Mouse (Mus musculus): ENCODE measurements around the gene Eif5. TPM values are rescaled to one million over a fixed set of nuclear protein-coding genes. Genes with fewer than 3 reads are reported as not detected.
"Not testable (repeated sequence)": the region's sequence is repeated elsewhere in the genome, so short reads cannot be mapped to it uniquely, and the experiment has no call there.

Eif5 gene
- polyA plus RNA-seq, 1 experiment: 283 TPM

DNA sequence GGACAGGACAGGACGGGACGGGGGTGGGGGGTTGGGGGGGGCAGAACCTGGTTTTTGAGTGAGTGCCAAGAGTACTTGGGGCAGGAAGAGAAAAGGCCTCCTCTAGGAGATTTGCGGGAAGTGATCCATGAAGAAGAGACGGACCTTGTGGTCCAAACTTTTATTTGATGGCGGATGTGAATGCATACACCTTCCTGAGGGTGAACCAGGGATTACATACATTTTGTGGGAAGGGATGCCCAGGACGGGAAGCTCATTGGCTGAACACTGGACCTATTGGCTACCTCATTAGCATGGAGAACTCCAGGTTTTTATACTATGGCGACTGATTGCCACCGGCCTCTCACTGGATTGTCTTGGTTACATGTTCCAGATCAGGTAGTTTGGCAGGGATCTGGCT lies 14.5 kb downstream of the Eif5 start:
- no peak for TF ChIP-seq CTCF (IDR thresholded peaks at IDR 0.05; ENCODE audit: control insufficient read depth, insufficient read depth, insufficient replicate concordance, low read depth, low read length)
- Histone ChIP-seq H3K36me3 (ENCODE audit: control insufficient read depth, insufficient read depth, low read length) (no peaks in the 10 kb centered on the region), H3K27ac (ENCODE audit: control insufficient read depth, insufficient read depth, low read depth, low read length) (no peak overlapping the region), H3K27me3 (ENCODE audit: control insufficient read depth, insufficient read depth, low read length) (no peaks in the 10 kb centered on the region), H3K4me1 (ENCODE audit: control insufficient read depth, insufficient read depth, low read length) (no peaks in the 10 kb centered on the region), H3K4me3 (ENCODE audit: control insufficient read depth, low read depth, low read length) (no peak overlapping the region)

DNA sequence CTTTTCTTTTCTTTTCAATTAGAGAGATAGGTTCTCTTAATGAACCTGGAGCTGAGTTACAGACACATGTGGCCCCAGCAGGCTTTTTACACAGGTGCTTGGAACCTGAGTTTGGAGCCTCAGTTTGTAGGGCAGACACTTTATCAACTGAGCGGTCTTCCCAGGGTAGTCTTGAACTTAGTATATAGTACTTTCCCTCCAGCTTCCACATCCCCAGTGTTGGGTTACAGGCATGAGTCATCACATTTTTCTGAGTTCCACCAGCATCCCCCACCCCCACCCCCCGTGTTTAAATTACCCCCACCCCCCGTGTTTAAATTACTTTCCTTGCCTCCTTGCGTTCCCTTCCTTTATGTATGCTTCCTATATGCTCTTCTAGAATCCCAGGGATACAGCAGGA lies 17.5 kb downstream of the Eif5 start:
- Histone ChIP-seq H3K27me3 (ENCODE audit: control insufficient read depth, insufficient read depth, low read length) (no peaks in the 10 kb centered on the region), H3K27ac (ENCODE audit: control insufficient read depth, insufficient read depth, low read depth, low read length) (no peak overlapping the region)

DNA sequence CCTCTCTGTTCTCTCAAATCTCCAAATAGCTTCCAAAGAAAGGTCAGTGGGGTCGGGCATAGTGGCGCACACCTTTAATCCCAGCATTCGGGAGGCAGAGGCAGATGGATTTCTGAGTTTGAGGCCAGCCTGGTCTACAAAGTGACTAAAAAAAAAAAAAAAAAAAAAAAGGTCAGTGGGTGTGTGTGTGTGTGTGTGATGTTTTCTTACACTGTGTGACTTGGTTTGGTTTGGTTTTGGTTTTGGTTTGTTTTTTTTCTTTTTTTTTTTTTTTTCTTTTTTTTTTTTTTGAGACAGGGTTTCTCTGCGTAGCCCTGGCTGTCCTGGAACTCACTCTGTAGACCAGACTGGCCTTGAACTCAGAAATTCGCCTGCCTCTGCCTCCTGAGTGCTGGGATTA lies 18.1 kb downstream of the Eif5 start:
- H3K4me3 ChIP-seq (ENCODE audit: control insufficient read depth, low read depth, low read length); H3K27ac ChIP-seq (ENCODE audit: control insufficient read depth, insufficient read depth, low read depth, low read length); H3K27me3 ChIP-seq (ENCODE audit: control insufficient read depth, insufficient read depth, low read length); H3K36me3 ChIP-seq (ENCODE audit: control insufficient read depth, insufficient read depth, low read length); H3K4me1 ChIP-seq (ENCODE audit: control insufficient read depth, insufficient read depth, low read length): not testable (repeated sequence)

More for the DNA sequence above, 17.5 kb downstream of the Eif5 start:
- Histone ChIP-seq H3K4me1 (ENCODE audit: control insufficient read depth, insufficient read depth, low read length) (no peaks in the 10 kb centered on the region), H3K4me3 (ENCODE audit: control insufficient read depth, low read depth, low read length) (no peak overlapping the region), H3K36me3 (ENCODE audit: control insufficient read depth, insufficient read depth, low read length) (no peaks in the 10 kb centered on the region)
- TF ChIP-seq CTCF (IDR thresholded peaks at IDR 0.05; ENCODE audit: control insufficient read depth, insufficient read depth, insufficient replicate concordance, low read depth, low read length) (no peak), POLR2A (IDR thresholded peaks at IDR 0.05; ENCODE audit: control insufficient read depth, low read depth, low read length) (no peak)

DNA sequence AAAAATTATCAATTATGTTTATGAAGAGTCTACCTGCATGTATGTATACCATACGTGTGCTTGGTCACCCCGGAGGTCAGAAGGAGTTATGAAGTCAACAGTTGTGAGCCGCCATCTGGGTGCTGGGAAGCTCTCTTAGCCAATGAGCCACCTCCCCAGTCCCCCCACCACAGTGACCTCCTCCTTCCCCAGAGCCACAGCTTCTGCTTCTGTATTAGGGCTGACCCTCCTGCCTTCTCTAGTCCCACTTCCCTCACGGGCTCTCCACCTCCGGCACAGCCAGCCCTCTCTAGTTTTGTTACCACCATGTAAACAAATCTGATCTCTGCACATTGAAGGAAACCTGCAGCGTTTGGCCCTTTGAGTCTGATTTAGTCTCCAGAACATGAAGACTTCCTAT lies 19.7 kb downstream of the Eif5 start:
- H3K27me3 ChIP-seq (ENCODE audit: control insufficient read depth, insufficient read depth, low read length): no peaks in the 10 kb centered on the region
- no peaks in the 10 kb centered on the region for H3K36me3 ChIP-seq (ENCODE audit: control insufficient read depth, insufficient read depth, low read length)
- TF ChIP-seq POLR2A (IDR thresholded peaks at IDR 0.05; ENCODE audit: control insufficient read depth, low read depth, low read length) (no peak), CTCF (IDR thresholded peaks at IDR 0.05; ENCODE audit: control insufficient read depth, insufficient read depth, insufficient replicate concordance, low read depth, low read length) (no peak)
- no peaks in the 10 kb centered on the region for H3K4me1 ChIP-seq (ENCODE audit: control insufficient read depth, insufficient read depth, low read length)
- H3K4me3 ChIP-seq (ENCODE audit: control insufficient read depth, low read depth, low read length): no peak overlapping the region
- H3K27ac ChIP-seq (ENCODE audit: control insufficient read depth, insufficient read depth, low read depth, low read length): no peak overlapping the region

DNA sequence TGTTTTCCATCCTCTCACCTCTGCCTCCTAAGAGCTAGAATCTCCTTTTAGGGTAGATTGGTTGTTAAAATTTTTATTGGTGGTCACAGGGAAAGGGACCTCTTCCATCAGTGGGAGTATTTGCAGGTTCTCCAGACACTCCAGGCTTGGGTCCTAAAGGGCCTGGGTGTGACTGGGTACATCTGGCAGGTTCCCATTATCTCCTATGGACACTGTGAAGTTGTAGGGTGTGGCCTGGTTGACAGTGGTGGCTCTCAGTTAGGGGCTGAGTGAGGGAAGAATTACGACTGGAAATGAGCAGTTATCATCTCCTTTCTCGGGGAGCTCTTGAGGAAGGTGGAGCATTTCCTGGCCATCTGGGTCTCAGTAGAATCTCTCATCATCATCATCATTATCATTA lies 20.8 kb downstream of the Eif5 start:
- TF ChIP-seq POLR2A (IDR thresholded peaks at IDR 0.05; ENCODE audit: control insufficient read depth, low read depth, low read length) (no peak), CTCF (IDR thresholded peaks at IDR 0.05; ENCODE audit: control insufficient read depth, insufficient read depth, insufficient replicate concordance, low read depth, low read length) (no peak)
- H3K4me1 ChIP-seq (ENCODE audit: control insufficient read depth, insufficient read depth, low read length): no peaks in the 10 kb centered on the region
- H3K27me3 ChIP-seq (ENCODE audit: control insufficient read depth, insufficient read depth, low read length): no peaks in the 10 kb centered on the region
- no peaks in the 10 kb centered on the region for H3K36me3 ChIP-seq (ENCODE audit: control insufficient read depth, insufficient read depth, low read length)
- H3K4me3 ChIP-seq (ENCODE audit: control insufficient read depth, low read depth, low read length): no peak overlapping the region
- H3K27ac ChIP-seq (ENCODE audit: control insufficient read depth, insufficient read depth, low read depth, low read length): no peak overlapping the region

DNA sequence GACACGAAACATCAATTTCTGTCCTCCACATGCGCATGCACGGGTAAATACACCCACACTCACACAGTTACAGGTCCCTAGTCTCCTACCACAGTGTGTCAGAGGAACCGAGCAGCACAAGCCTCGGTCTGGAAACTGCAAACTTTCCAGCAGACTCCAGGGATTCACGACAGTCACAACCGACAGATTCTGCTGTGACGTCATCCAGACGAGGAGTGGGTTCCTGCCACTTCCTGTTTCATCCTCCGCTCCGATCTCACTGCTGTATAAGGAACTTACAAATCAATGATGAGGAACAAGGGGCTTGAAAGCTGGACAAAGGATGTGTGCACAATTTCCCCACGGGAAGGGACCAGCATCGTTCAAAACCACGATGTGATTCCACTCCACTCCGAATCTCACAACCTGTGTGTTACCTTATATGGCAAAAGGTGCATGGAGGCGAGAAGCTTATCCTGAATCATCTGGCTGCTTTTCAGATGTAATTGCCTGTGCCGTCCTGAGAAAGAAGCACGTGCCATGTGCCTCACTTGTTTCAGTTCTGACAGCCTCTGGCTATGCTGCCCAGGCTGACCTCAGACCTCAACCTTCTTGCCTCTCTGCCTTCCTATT lies 21.9 kb downstream of the Eif5 start:
- Histone ChIP-seq H3K27ac (ENCODE audit: control insufficient read depth, insufficient read depth, low read depth, low read length) (no peak overlapping the region), H3K4me1 (ENCODE audit: control insufficient read depth, insufficient read depth, low read length) (no peaks in the 10 kb centered on the region), H3K36me3 (ENCODE audit: control insufficient read depth, insufficient read depth, low read length) (no peaks in the 10 kb centered on the region), H3K4me3 (ENCODE audit: control insufficient read depth, low read depth, low read length) (no peak overlapping the region), H3K27me3 (ENCODE audit: control insufficient read depth, insufficient read depth, low read length) (no peaks in the 10 kb centered on the region)
- TF ChIP-seq CTCF (IDR thresholded peaks at IDR 0.05; ENCODE audit: control insufficient read depth, insufficient read depth, insufficient replicate concordance, low read depth, low read length) (no peak), POLR2A (IDR thresholded peaks at IDR 0.05; ENCODE audit: control insufficient read depth, low read depth, low read length) (no peak)

DNA sequence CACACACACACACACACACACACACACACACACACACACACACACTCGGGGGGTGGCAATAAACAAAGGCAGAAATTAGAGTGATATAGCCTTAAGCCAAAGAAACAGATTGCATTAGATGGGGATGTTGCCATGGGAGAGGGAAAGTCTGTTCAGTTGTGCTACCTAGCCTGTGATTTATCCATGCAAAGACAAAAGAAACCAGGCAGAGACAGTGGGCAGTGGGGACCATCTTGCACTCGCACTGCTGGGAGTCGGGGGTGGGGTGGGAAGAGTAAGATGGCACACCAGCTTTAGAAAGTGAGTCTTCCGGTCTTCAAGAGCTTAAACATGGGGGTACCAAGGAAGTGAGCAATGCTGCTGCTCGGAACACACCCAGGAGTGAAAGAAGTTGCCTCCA lies 22.5 kb downstream of the Eif5 start:
- no peaks in the 10 kb centered on the region for H3K36me3 ChIP-seq (ENCODE audit: control insufficient read depth, insufficient read depth, low read length)
- H3K27me3 ChIP-seq (ENCODE audit: control insufficient read depth, insufficient read depth, low read length): no peaks in the 10 kb centered on the region
- no peak for TF ChIP-seq POLR2A (IDR thresholded peaks at IDR 0.05; ENCODE audit: control insufficient read depth, low read depth, low read length)
- no peak for TF ChIP-seq CTCF (IDR thresholded peaks at IDR 0.05; ENCODE audit: control insufficient read depth, insufficient read depth, insufficient replicate concordance, low read depth, low read length)
- H3K27ac ChIP-seq (ENCODE audit: control insufficient read depth, insufficient read depth, low read depth, low read length): no peak overlapping the region
- no peak overlapping the region for H3K4me3 ChIP-seq (ENCODE audit: control insufficient read depth, low read depth, low read length)
- H3K4me1 ChIP-seq (ENCODE audit: control insufficient read depth, insufficient read depth, low read length): no peaks in the 10 kb centered on the region

DNA sequence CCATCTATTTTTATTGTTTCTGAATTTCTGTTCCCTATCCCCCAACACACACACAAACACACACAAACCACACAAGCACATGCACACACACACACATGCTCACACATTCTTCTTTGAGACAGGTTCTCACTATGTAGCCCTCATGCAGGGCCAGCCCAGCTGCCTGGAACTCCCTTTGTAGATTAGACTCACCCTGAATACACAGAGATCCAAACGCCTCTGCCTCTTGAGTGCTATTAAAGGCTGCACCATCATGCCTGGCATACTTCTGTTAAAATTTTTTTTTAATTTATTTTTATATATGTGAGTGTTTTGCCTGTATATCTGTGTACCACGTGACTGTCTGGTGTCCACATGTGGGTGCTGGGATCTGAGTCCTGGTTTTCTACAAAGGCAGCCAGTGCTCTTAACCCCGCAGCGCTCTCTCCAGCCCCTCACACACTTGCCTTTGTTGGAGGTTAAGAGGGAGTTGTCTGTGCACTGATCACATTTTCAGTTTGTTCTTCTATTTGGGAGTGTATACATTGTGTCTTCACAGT lies 24.5 kb downstream of the Eif5 start:
- H3K27ac ChIP-seq (ENCODE audit: control insufficient read depth, insufficient read depth, low read depth, low read length): no peak overlapping the region
- H3K36me3 ChIP-seq (ENCODE audit: control insufficient read depth, insufficient read depth, low read length): no peaks in the 10 kb centered on the region
- H3K27me3 ChIP-seq (ENCODE audit: control insufficient read depth, insufficient read depth, low read length): no peaks in the 10 kb centered on the region
- H3K4me3 ChIP-seq (ENCODE audit: control insufficient read depth, low read depth, low read length): no peak overlapping the region
- no peaks in the 10 kb centered on the region for H3K4me1 ChIP-seq (ENCODE audit: control insufficient read depth, insufficient read depth, low read length)
- no peak for TF ChIP-seq CTCF (IDR thresholded peaks at IDR 0.05; ENCODE audit: control insufficient read depth, insufficient read depth, insufficient replicate concordance, low read depth, low read length)
- no peak for TF ChIP-seq POLR2A (IDR thresholded peaks at IDR 0.05; ENCODE audit: control insufficient read depth, low read depth, low read length)

Data from testis, adult 2 months (tissue).